Mouse (Mus musculus): ENCODE data around the gene Rgl2. TPM values are rescaled to one million over a fixed set of nuclear protein-coding genes. Genes with fewer than 3 reads are reported as not detected.

The Rgl2 gene
- polyA plus RNA-seq, 1 experiment from 2014 or later, result 39.8 TPM

Small RNA genes within 50 kb of the gene (microRNA-seq; reads per million reads assigned to microRNA genes)
- gene Gm27740, result not detected

Other genes with a start within 250 kb of the Rgl2 start
- 313 and 333 TPM in 2 replicates for gene Hnrnpm, start 242.7 kb upstream of the Rgl2 start, polyA plus RNA-seq (2014; fragmentation: Nextera tagmentation; extraction: Ambion mirVana)
- 42.8 and 49.3 TPM in 2 replicates for gene March2, start 210.9 kb upstream of the Rgl2 start, polyA plus RNA-seq (2014; fragmentation: Nextera tagmentation; extraction: Ambion mirVana)
- gene Rab11b, start 169.0 kb upstream of the Rgl2 start, polyA plus RNA-seq (2014; fragmentation: Nextera tagmentation; extraction: Ambion mirVana), result 255 and 296 TPM in 2 replicates
- gene Angptl4, start 147.7 kb upstream of the Rgl2 start, polyA plus RNA-seq (2014; fragmentation: Nextera tagmentation; extraction: Ambion mirVana), result 22.5 and 25.1 TPM in 2 replicates
- 32.5 and 33.5 TPM in 2 replicates for gene Kank3, start 119.0 kb upstream of the Rgl2 start, polyA plus RNA-seq (2014; fragmentation: Nextera tagmentation; extraction: Ambion mirVana)
- gene Rps28, start 105.0 kb upstream of the Rgl2 start, polyA plus RNA-seq (2014; fragmentation: Nextera tagmentation; extraction: Ambion mirVana), result 1,306 and 1,470 TPM in 2 replicates
- 471 and 592 TPM in 2 replicates for gene Ndufa7, start 105.0 kb upstream of the Rgl2 start, polyA plus RNA-seq (2014; fragmentation: Nextera tagmentation; extraction: Ambion mirVana)
- 75.6 and 79.6 TPM in 2 replicates for gene Cd320, start 86.5 kb upstream of the Rgl2 start, polyA plus RNA-seq (2014; fragmentation: Nextera tagmentation; extraction: Ambion mirVana)
- not detected in 2 replicates for gene Gm7029, start 55.7 kb upstream of the Rgl2 start, polyA plus RNA-seq (2014; fragmentation: Nextera tagmentation; extraction: Ambion mirVana)
- gene Kifc1, start 38.9 kb upstream of the Rgl2 start, polyA plus RNA-seq (2014; fragmentation: Nextera tagmentation; extraction: Ambion mirVana), result 6.8 TPM in 2 replicates
- gene Platr17, start 24.4 kb upstream of the Rgl2 start, polyA plus RNA-seq (2014; fragmentation: Nextera tagmentation; extraction: Ambion mirVana), result 0.54 and 1.00 TPM in 2 replicates
- gene Daxx, start 20.1 kb upstream of the Rgl2 start, polyA plus RNA-seq (2014; fragmentation: Nextera tagmentation; extraction: Ambion mirVana), result 39.2 and 44.6 TPM in 2 replicates
- 45.3 and 47.9 TPM in 2 replicates for gene Tapbp, start 13.6 kb upstream of the Rgl2 start, polyA plus RNA-seq (2014; fragmentation: Nextera tagmentation; extraction: Ambion mirVana)
- 9.4 and 10.4 TPM in 2 replicates for gene Zbtb22, start 13.6 kb upstream of the Rgl2 start, polyA plus RNA-seq (2014; fragmentation: Nextera tagmentation; extraction: Ambion mirVana)
- 141 and 152 TPM in 2 replicates for gene Pfdn6, start 10.8 kb downstream of the Rgl2 start, polyA plus RNA-seq (2014; fragmentation: Nextera tagmentation; extraction: Ambion mirVana)
- gene Wdr46, start 11.1 kb downstream of the Rgl2 start, polyA plus RNA-seq (2014; fragmentation: Nextera tagmentation; extraction: Ambion mirVana), result 19.0 and 23.0 TPM in 2 replicates
- gene B3galt4, start 21.9 kb downstream of the Rgl2 start, polyA plus RNA-seq (2014; fragmentation: Nextera tagmentation; extraction: Ambion mirVana), result 2.8 and 2.9 TPM in 2 replicates
- 31.5 and 34.8 TPM in 2 replicates for gene Vps52, start 26.3 kb downstream of the Rgl2 start, polyA plus RNA-seq (2014; fragmentation: Nextera tagmentation; extraction: Ambion mirVana)
- gene Rps18, start 26.5 kb downstream of the Rgl2 start, polyA plus RNA-seq (2014; fragmentation: Nextera tagmentation; extraction: Ambion mirVana), result 2,047 and 2,164 TPM in 2 replicates
- gene H2-K1, start 70.8 kb downstream of the Rgl2 start, polyA plus RNA-seq (2014; fragmentation: Nextera tagmentation; extraction: Ambion mirVana), result 38.3 and 38.8 TPM in 2 replicates
- 7.5 and 8.6 TPM in 2 replicates for gene Ring1, start 95.1 kb downstream of the Rgl2 start, polyA plus RNA-seq (2014; fragmentation: Nextera tagmentation; extraction: Ambion mirVana)
- gene H2-Ke6, start 98.5 kb downstream of the Rgl2 start, polyA plus RNA-seq (2014; fragmentation: Nextera tagmentation; extraction: Ambion mirVana), result 41.7 and 44.9 TPM in 2 replicates
- 81.3 and 91.7 TPM in 2 replicates for gene Slc39a7, start 102.1 kb downstream of the Rgl2 start, polyA plus RNA-seq (2014; fragmentation: Nextera tagmentation; extraction: Ambion mirVana)
- gene Rxrb, start 102.3 kb downstream of the Rgl2 start, polyA plus RNA-seq (2014; fragmentation: Nextera tagmentation; extraction: Ambion mirVana), result 21.7 and 22.4 TPM in 2 replicates
- gene Col11a2, start 109.9 kb downstream of the Rgl2 start, polyA plus RNA-seq (2014; fragmentation: Nextera tagmentation; extraction: Ambion mirVana), result 0.32 and 1.2 TPM in 2 replicates
- gene H2-Oa, start 162.8 kb downstream of the Rgl2 start, polyA plus RNA-seq (2014; fragmentation: Nextera tagmentation; extraction: Ambion mirVana), result 0.65 and 1.1 TPM in 2 replicates
- gene H2-DMa, start 190.0 kb downstream of the Rgl2 start, polyA plus RNA-seq (2014; fragmentation: Nextera tagmentation; extraction: Ambion mirVana), result 11.9 and 15.1 TPM in 2 replicates
- gene Brd2, start 193.1 kb downstream of the Rgl2 start, polyA plus RNA-seq (2014; fragmentation: Nextera tagmentation; extraction: Ambion mirVana), result 150 and 152 TPM in 2 replicates
- gene H2-DMb2, start 213.8 kb downstream of the Rgl2 start, polyA plus RNA-seq (2014; fragmentation: Nextera tagmentation; extraction: Ambion mirVana), result 0.35 and 0.38 TPM in 2 replicates
- 1.4 and 1.6 TPM in 2 replicates for gene H2-DMb1, start 223.5 kb downstream of the Rgl2 start, polyA plus RNA-seq (2014; fragmentation: Nextera tagmentation; extraction: Ambion mirVana)